Mouse (Mus musculus) mature B cell (primary cell): ENCODE results near the gene Btn2a2.

Source experiments
- in situ Hi-C: fragments of 300-500 bp; cut with MboI; formaldehyde crosslinking; loops from 2 replicates; pipeline ENCODE4 v1.14.3; 2019

The Btn2a2 gene

DNA sequence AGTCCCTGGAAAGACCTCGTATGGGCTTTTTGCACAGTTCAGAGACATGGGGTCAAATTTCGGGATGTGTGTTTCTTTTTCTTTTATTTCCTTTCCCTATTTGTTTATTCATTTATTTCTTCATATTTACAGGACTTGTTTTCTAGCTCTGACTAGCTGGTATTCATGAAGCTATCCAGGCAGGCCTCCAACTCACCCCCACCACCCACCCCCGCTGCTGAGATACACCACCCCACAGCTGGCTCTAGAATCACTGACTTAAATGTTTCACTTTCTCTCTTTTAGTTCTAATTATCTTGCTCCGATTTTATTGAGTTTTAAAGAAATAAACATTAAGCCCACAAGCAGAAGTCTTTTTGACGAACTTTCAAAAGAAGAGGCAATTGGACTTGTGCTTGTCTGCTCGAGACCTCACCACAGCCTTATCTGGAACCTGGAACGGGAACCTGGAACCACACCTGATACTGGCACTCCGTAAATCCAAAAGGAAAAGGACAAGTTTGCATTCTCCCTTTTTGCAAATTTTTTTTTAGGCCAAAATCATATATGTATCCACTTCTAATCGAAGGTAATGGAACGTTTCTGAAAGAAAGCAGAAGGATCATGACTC lies 58.8 kb downstream of the Btn2a2 start:
- in situ Hi-C loops = loop anchor here (5.0 to 10.0 kb wide), 7 partner anchors 87 to 1715 kb away; partner anchors contain the start of genes Hist1h2ab, Hist1h2ac, Hist1h2ai and Hist1h2bc

- in situ Hi-C loops = no loop called here
Measured at GRCm38 (mm10) chr13:23428166-23428993, 60.3 kb downstream of the Btn2a2 start.
